Mouse (Mus musculus) heart, adult 2 months (tissue): ENCODE data around the gene Nfe2l3. TPM values are rescaled to one million over a fixed set of nuclear protein-coding genes. Genes with fewer than 3 reads are reported as not detected.

Experiments
- DNase-seq, 2 experiments: peaks; one replicate each; pipeline ENCODE4 v3.0.0; 2021
- H3K27ac ChIP-seq: fragments of 200-600 bp; 2 replicates; pipeline ENCODE4 v1.8.1; 2022
- H3K27me3 ChIP-seq: fragments of 200-500 bp; 2 replicates; pipeline ENCODE4 v1.6.1; 2012; ENCODE audit warnings: mild to moderate bottlenecking, low read length, inconsistent platforms, mixed read lengths; ENCODE audit not compliant: control insufficient read depth, insufficient read depth
- H3K36me3 ChIP-seq: fragments of 200-500 bp; 2 replicates; pipeline ENCODE4 v1.6.1; 2012; ENCODE audit warnings: low read length, inconsistent platforms; ENCODE audit not compliant: control insufficient read depth, insufficient read depth
- H3K4me1 ChIP-seq: fragments of 200-500 bp; 2 replicates; pipeline ENCODE4 v1.6.1; 2011; ENCODE audit warnings: low read length; ENCODE audit not compliant: control insufficient read depth, insufficient read depth
- H3K4me3 ChIP-seq: fragments of 200-600 bp; 2 replicates; pipeline ENCODE4 v1.8.1; 2022
- H3K79me2 ChIP-seq: fragments of 200-500 bp; replicated peaks from 2 replicates; pipeline ENCODE4 v1.6.1; 2012; ENCODE audit warnings: mild to moderate bottlenecking, inconsistent platforms, low read length, moderate library complexity, mixed read lengths; ENCODE audit not compliant: control insufficient read depth, insufficient read depth
- H3K9ac ChIP-seq: fragments of 200-500 bp; 2 replicates; pipeline ENCODE4 v1.6.1; 2012; ENCODE audit warnings: low read depth, mild to moderate bottlenecking, control low read depth, inconsistent platforms, low read length, mixed read lengths
- CTCF ChIP-seq: fragments of 200-600 bp; IDR thresholded peaks from 2 replicates; pipeline ENCODE4 v1.8.1; 2022; ENCODE audit warnings: antibody characterized with exemption, mild to moderate bottlenecking, moderate library complexity
- EP300 ChIP-seq: fragments of 200-500 bp; IDR thresholded peaks from 2 replicates; pipeline ENCODE4 v1.6.1; 2011; ENCODE audit warnings: low read depth, low read length, control low read depth; ENCODE audit not compliant: insufficient read depth
- POLR2A ChIP-seq: fragments of 200-500 bp; IDR thresholded peaks from 2 replicates; pipeline ENCODE4 v1.6.1; 2011; ENCODE audit warnings: mild to moderate bottlenecking, low read depth, low read length, control low read depth; ENCODE audit not compliant: insufficient read depth
- WGBS: fragments of 180-500 bp; shearing (Covaris S2); methylation state at CpG from one replicate; pipeline ENCODE4 v1.1.7; 2018; 5-methylcytosine and 5-hydroxymethylcytosine counted together
- intact Hi-C: fragments of 180-260 bp; cut with DNase I; formaldehyde crosslinking; loops from one replicate; pipeline ENCODE4 v1.15.1; 2025
- polyA plus RNA-seq: library from polyadenylated mRNA; depleted of rRNA; stranded (reverse); fragments of >200 nt; gene quantifications from 2 replicates; pipeline ENCODE4 v1.2.3, GENCODE M21; 2012; rRNA removed
- total RNA-seq, 2 experiments: library from RNA; stranded (reverse); gene quantifications; 2 replicates each; pipeline ENCODE4 v1.2.3; 2021

The Nfe2l3 gene
- total and polyA plus RNA-seq, 3 experiments, result 0.16 to 0.20 (median 0.18) TPM

- WGBS, result 85% methylated on average over 5 of the region's 5 CpGs
Measured at GRCm38 (mm10) chr6:51486731-51487130, 54.3 kb downstream of the Nfe2l3 start.

GRCm38 (mm10) chr6:51489787-51490186 is 57.3 kb downstream of the Nfe2l3 start:
- 38% methylated on average over 2 of the region's 2 CpGs for WGBS
- no peaks in the 10 kb centered on the region for H3K4me1 ChIP-seq
- no peaks in the 10 kb centered on the region for H3K79me2 ChIP-seq
- DNase-seq, result peak; percentile 46 to 77
- intact Hi-C loops, result no loop called here
- H3K27me3 ChIP-seq, result no peaks in the 10 kb centered on the region
- H3K27ac ChIP-seq, result no peak overlapping the region
- no peaks in the 10 kb centered on the region for H3K36me3 ChIP-seq
- TF ChIP-seq POLR2A, result no peak
- TF ChIP-seq CTCF, result no peak
- no peak for TF ChIP-seq EP300
- no peak overlapping the region for H3K4me3 ChIP-seq
- H3K9ac ChIP-seq, result no peak overlapping the region

More at GRCm38 (mm10) chr6:51486731-51487130, 54.3 kb downstream of the Nfe2l3 start:
- DNase-seq, result no peak
- no peaks in the 10 kb centered on the region for H3K79me2 ChIP-seq
- H3K4me3 ChIP-seq, result no peak overlapping the region
- no peaks in the 10 kb centered on the region for H3K4me1 ChIP-seq
- H3K9ac ChIP-seq, result no peak overlapping the region
- TF ChIP-seq EP300, result no peak
- no peak for TF ChIP-seq POLR2A
- TF ChIP-seq CTCF, result no peak
- H3K36me3 ChIP-seq, result no peaks in the 10 kb centered on the region; the same call in 1 of the 2 replicates
- intact Hi-C loops, result no loop called here
- H3K27me3 ChIP-seq, result no peaks in the 10 kb centered on the region
- H3K27ac ChIP-seq, result no peak overlapping the region

GRCm38 (mm10) chr6:51497321-51498111 is 65.0 kb downstream of the Nfe2l3 start:
- no peaks in the 10 kb centered on the region for H3K4me1 ChIP-seq
- intact Hi-C loops, result no loop called here
- H3K36me3 ChIP-seq, result no peaks in the 10 kb centered on the region
- no peak for TF ChIP-seq EP300
- TF ChIP-seq POLR2A, result no peak
- no peak for TF ChIP-seq CTCF
- H3K9ac ChIP-seq, result no peak overlapping the region
- no peak overlapping the region for H3K27ac ChIP-seq
- H3K79me2 ChIP-seq, result no peaks in the 10 kb centered on the region
- H3K4me3 ChIP-seq, result no peak overlapping the region
- WGBS, result 56% methylated on average over 8 of the region's 8 CpGs
- no peak for DNase-seq
- no peaks in the 10 kb centered on the region for H3K27me3 ChIP-seq

- H3K4me3 ChIP-seq, result no peak overlapping the region
- no peak for DNase-seq
- no peak overlapping the region for H3K27ac ChIP-seq
- H3K4me1 ChIP-seq, result no peaks in the 10 kb centered on the region
- H3K79me2 ChIP-seq, result no peaks in the 10 kb centered on the region
- intact Hi-C loops, result loop anchor here (5.0 kb wide), 1 partner anchor 33 kb away; the partner anchor contains the start of gene Cbx3
- 89% methylated on average over 1 of the region's 1 CpGs for WGBS
- no peak for TF ChIP-seq POLR2A
- TF ChIP-seq EP300, result no peak
- TF ChIP-seq CTCF, result no peak
- H3K27me3 ChIP-seq, result no peaks in the 10 kb centered on the region
- H3K9ac ChIP-seq, result no peak overlapping the region
- H3K36me3 ChIP-seq, result no peaks in the 10 kb centered on the region
Measured at GRCm38 (mm10) chr6:51505671-51506070, 73.2 kb downstream of the Nfe2l3 start.

- H3K27me3 ChIP-seq, result no peaks in the 10 kb centered on the region
- intact Hi-C loops, result loop anchor here (5.0 kb wide), 1 partner anchor 35 kb away; the partner anchor contains the start of gene Cbx3
- H3K36me3 ChIP-seq, result no peaks in the 10 kb centered on the region
- no peak overlapping the region for H3K9ac ChIP-seq
- no peaks in the 10 kb centered on the region for H3K4me1 ChIP-seq
- H3K79me2 ChIP-seq, result no peaks in the 10 kb centered on the region
- H3K4me3 ChIP-seq, result no peak overlapping the region
- DNase-seq, result no peak
- 77% methylated on average over 2 of the region's 2 CpGs for WGBS
- no peak overlapping the region for H3K27ac ChIP-seq
- TF ChIP-seq CTCF, result no peak
- TF ChIP-seq EP300, result no peak
- TF ChIP-seq POLR2A, result no peak
Measured at GRCm38 (mm10) chr6:51507556-51507955, 75.1 kb downstream of the Nfe2l3 start.

Other genes with a start within 250 kb of the Nfe2l3 start
- gene Hnrnpa2b1, start 37.2 kb downstream of the Nfe2l3 start, total RNA-seq, result 100 to 1,000 TPM; 384 to 411 TPM
- gene Hnrnpa2b1, start 37.2 kb downstream of the Nfe2l3 start, polyA plus RNA-seq, result 91.2 and 166 TPM in 2 replicates
- 10 to 100 TPM; 58.7 to 63.9 TPM for gene Cbx3, start 37.7 kb downstream of the Nfe2l3 start, total RNA-seq
- 7.6 and 15.7 TPM in 2 replicates for gene Cbx3, start 37.7 kb downstream of the Nfe2l3 start, polyA plus RNA-seq
- gene Snx10, start 91.2 kb downstream of the Nfe2l3 start, total RNA-seq, result 10 to 100 TPM; 10.8 to 11.4 TPM
- gene Snx10, start 91.2 kb downstream of the Nfe2l3 start, polyA plus RNA-seq, result 3.9 and 6.5 TPM in 2 replicates